Mouse (Mus musculus): ENCODE measurements around the gene Rnf43.

The Rnf43 gene

GRCm38 (mm10) chr11:87662407-87662806, at the start of gene Rnf43:
TSS of gene Rnf43 (plus strand) at chr11:87662722.
- DNase-seq: peak; percentile 96

GRCm38 (mm10) chr11:87613972-87614371, 48.5 kb upstream of the Rnf43 start:
- DNase-seq: no peak

GRCm38 (mm10) chr11:87615551-87615950, 47.0 kb upstream of the Rnf43 start:
- DNase-seq: no peak

GRCm38 (mm10) chr11:87615952-87616351, 46.6 kb upstream of the Rnf43 start:
- DNase-seq: no peak

GRCm38 (mm10) chr11:87616790-87617474, 45.6 kb upstream of the Rnf43 start, which contains the start of gene Hsf5:
TSS of gene Hsf5 (plus strand) at chr11:87617164.
- no peak for DNase-seq

GRCm38 (mm10) chr11:87617606-87618005, 44.9 kb upstream of the Rnf43 start:
- DNase-seq: no peak

GRCm38 (mm10) chr11:87623160-87623559, 39.4 kb upstream of the Rnf43 start:
- DNase-seq: no peak

GRCm38 (mm10) chr11:87629859-87630258, 32.7 kb upstream of the Rnf43 start:
- DNase-seq: peak; percentile 81

- no peak for DNase-seq
Observed at GRCm38 (mm10) chr11:87638793-87639192, 23.7 kb upstream of the Rnf43 start.

GRCm38 (mm10) chr11:87639206-87639605, 23.3 kb upstream of the Rnf43 start:
- DNase-seq: peak; percentile 82

GRCm38 (mm10) chr11:87642865-87643264, 19.7 kb upstream of the Rnf43 start:
- no peak for DNase-seq

- DNase-seq: no peak
Observed at GRCm38 (mm10) chr11:87654693-87655092, 7.8 kb upstream of the Rnf43 start.

- DNase-seq: peak; percentile 58
Observed at GRCm38 (mm10) chr11:87659216-87659615, 3.3 kb upstream of the Rnf43 start.

- DNase-seq: no peak
Observed at GRCm38 (mm10) chr11:87662822-87663221, 300 bp downstream of the Rnf43 start.

GRCm38 (mm10) chr11:87663948-87664347, 1.4 kb downstream of the Rnf43 start:
- DNase-seq: no peak

GRCm38 (mm10) chr11:87664521-87664920, 2.0 kb downstream of the Rnf43 start:
- DNase-seq: no peak

- DNase-seq: no peak
Observed at GRCm38 (mm10) chr11:87665224-87665623, 2.7 kb downstream of the Rnf43 start.

- DNase-seq: no peak
Observed at GRCm38 (mm10) chr11:87665658-87666057, 3.1 kb downstream of the Rnf43 start.

- DNase-seq: peak; percentile 40
Observed at GRCm38 (mm10) chr11:87666256-87667035, 3.9 kb downstream of the Rnf43 start.

GRCm38 (mm10) chr11:87667107-87668090, 4.9 kb downstream of the Rnf43 start:
- peak; percentile 35 for DNase-seq

- no peak for DNase-seq
Observed at GRCm38 (mm10) chr11:87673282-87673681, 10.8 kb downstream of the Rnf43 start.

- no peak for DNase-seq
Observed at GRCm38 (mm10) chr11:87675606-87676005, 13.1 kb downstream of the Rnf43 start.

GRCm38 (mm10) chr11:87677756-87678155, 15.2 kb downstream of the Rnf43 start:
- no peak for DNase-seq
